Mouse (Mus musculus) ES-E14 (cell line): ENCODE data around the gene Plekhf1.

Experiments
- CHD2 ChIP-seq: IDR thresholded peaks from 2 replicates; pipeline ENCODE4 v1.6.1; 2014; ENCODE audit warnings: mild to moderate bottlenecking, low read depth, low read length, inconsistent platforms
- ZC3H11A ChIP-seq: IDR thresholded peaks from 2 replicates; pipeline ENCODE4 v1.6.1; 2012; ENCODE audit warnings: low read depth, mild to moderate bottlenecking, inconsistent platforms, low read length, borderline replicate concordance
- ZNF384 ChIP-seq: IDR thresholded peaks from 2 replicates; pipeline ENCODE4 v1.6.1; 2012; ENCODE audit warnings: low read depth, low read length, inconsistent platforms

GRCm38 (mm10) chr7:38201290-38201658 is 26.5 kb downstream of the Plekhf1 start:
- TF ChIP-seq CHD2 (no peak), ZC3H11A (no peak), ZNF384 (no peak)
